Mouse (Mus musculus): ENCODE measurements around the gene Taar5.

DNA sequence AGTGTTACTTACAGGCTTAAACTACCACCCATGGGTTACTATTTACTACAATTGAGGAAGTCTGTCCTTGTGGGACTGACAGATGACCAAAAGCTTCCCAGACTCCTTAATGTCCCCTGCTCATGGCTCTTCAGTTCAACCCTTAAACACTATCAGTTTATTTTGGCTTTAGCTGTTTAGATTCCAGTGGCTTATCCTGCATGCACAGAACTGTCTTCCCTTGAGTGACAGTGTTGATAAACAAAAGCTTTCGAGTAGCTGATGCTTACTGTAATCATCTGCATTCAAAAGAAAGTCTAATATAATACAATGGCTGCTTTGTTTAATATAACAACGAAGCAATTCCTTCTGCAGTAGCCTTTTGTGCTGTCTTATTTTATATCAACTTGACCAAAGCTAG is 36.5 kb downstream of the Taar5 start:
- TF ChIP-seq CTCF (IDR thresholded peaks at IDR 0.05; ENCODE audit: low read depth) (no peak), EP300 (optimal IDR thresholded peaks at IDR 0.05) (no peak)

Data from stomach, postnatal 0 days (tissue).